Mouse (Mus musculus) midbrain, postnatal 0 days (tissue): ENCODE measurements at regions not wholly inside any gene's neighbourhood (a gene's known extent, or its start where the extent isn't known, plus 50 kb on each side); places are given as distances from the start of the nearest gene placed in this dataset.
"Not testable (repeated sequence)": the region's sequence is repeated elsewhere in the genome, so short reads cannot be mapped to it uniquely, and the experiment has no call there.

ENCODE experiments used
- ATAC-seq: fragments of 200-750 bp; cut with Nextera tagmentation; 2 replicates; pipeline ENCODE4 v1.8.0; 2017; ENCODE audit warnings: moderate number of reproducible peaks, mild to moderate bottlenecking, moderate TSS enrichment, moderate library complexity; ENCODE audit not compliant: low FRiP score
- DNase-seq: peaks from one replicate; pipeline ENCODE4 v3.0.0-alpha.2; 2015; ENCODE audit warnings: low spot score
- H3K27ac ChIP-seq: fragments of 300-500 bp; sonication (generic); 2 replicates; pipeline ENCODE4 v1.5.1; 2014; ENCODE audit warnings: low read depth, mild to moderate bottlenecking, low read length, mixed read lengths
- H3K27me3 ChIP-seq: fragments of 300-500 bp; sonication (generic); 2 replicates; pipeline ENCODE4 v1.6.1; 2014; ENCODE audit warnings: low read length, control low read depth, mixed read lengths; ENCODE audit not compliant: insufficient read depth
- H3K36me3 ChIP-seq: fragments of 300-500 bp; sonication (generic); 2 replicates; pipeline ENCODE4 v1.6.1; 2014; ENCODE audit warnings: low read length, control low read depth, mixed read lengths; ENCODE audit not compliant: insufficient read depth
- H3K4me1 ChIP-seq: fragments of 300-500 bp; sonication (generic); 2 replicates; pipeline ENCODE4 v1.6.1; 2014; ENCODE audit warnings: mild to moderate bottlenecking, control low read depth, antibody characterized with exemption, low read length, mixed read lengths; ENCODE audit not compliant: insufficient read depth
- H3K4me2 ChIP-seq: fragments of 300-500 bp; sonication (generic); 2 replicates; pipeline ENCODE4 v1.6.1; 2014; ENCODE audit warnings: low read depth, mild to moderate bottlenecking, low read length, mixed read lengths; ENCODE audit not compliant: poor library complexity, severe bottlenecking
- H3K4me3 ChIP-seq: fragments of 300-500 bp; sonication (generic); 2 replicates; pipeline ENCODE4 v1.5.1; 2014; ENCODE audit warnings: low read depth, mild to moderate bottlenecking, low read length, moderate library complexity
- H3K9ac ChIP-seq: fragments of 300-500 bp; sonication (generic); replicated peaks from 2 replicates; pipeline ENCODE4 v1.6.1; 2014; ENCODE audit warnings: mild to moderate bottlenecking, low read length, moderate library complexity, mixed read lengths; ENCODE audit not compliant: poor library complexity, severe bottlenecking
- H3K9me3 ChIP-seq: fragments of 300-500 bp; sonication (generic); 2 replicates; pipeline ENCODE4 v1.6.1; 2016; ENCODE audit warnings: low read length, control low read depth
- CTCF ChIP-seq: IDR thresholded peaks from 2 replicates; pipeline ENCODE4 v1.5.1; 2016; ENCODE audit warnings: antibody characterized with exemption, mild to moderate bottlenecking
- WGBS: fragments of 180-500 bp; shearing (Covaris S2); extraction: QIAGEN DNeasy Blood & Tissue Kit; methylation state at CpG from one replicate; pipeline ENCODE4 v1.1.7; 2014; 5-methylcytosine and 5-hydroxymethylcytosine counted together

DNA sequence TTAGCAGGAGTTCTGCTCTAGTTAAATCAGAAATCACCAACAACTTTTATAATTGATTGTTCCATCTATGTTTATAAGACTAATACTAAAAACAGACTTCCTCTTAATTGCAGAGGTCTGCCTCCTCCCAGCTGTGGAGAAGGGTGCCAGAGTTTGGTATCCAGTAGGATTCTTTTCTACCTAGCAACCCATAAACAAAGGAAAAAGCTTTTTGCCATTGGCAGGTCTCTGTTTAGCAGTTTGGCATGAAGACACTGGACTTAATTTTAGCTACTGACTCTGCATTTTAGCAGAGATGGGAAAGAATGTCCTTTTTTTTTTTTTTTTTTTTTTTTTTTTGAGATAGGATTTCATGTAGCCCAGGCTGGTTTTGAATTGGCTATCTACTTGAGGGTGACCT is 1628.4 kb downstream of the A830018L16Rik start:
- DNase-seq: no peak
- H3K4me2 ChIP-seq: no peak overlapping the region
- TF ChIP-seq CTCF: no peak

DNA sequence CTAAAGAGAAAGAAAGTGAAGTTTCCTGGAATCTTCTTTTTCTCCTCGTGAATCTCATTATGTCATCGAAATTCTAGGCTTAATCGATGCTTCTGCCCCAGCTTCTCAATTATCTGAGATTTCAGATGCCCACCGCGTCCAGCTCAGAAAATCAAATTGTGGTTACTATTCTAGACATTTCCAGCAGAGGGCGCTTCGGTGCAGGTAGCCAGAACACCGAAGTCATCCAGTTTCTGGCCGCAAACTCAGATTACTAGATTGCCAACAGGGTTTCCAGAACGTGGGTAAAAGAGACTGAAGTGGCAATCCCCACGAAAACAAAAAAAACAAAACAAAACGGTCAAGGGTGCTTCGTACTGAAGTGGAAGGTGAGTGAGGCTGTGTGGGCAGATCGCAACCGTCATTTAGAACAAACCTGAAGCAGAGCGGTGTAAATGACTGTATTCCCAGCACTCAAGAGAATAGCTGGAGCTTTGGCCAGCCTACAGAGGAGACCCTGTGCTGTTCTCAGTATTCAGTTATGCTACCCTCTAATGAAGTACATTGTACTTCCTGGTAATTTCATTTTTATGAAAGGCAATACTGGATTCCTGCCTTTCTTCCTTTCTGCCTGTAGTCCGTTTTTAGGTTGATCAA is 1636.4 kb downstream of the A830018L16Rik start:
- peak; percentile 71 for DNase-seq
- Histone ChIP-seq H3K4me2 (0 out of 2 replicates have a peak overlapping the region, but pooled peaks have one; percentile 20), H3K27me3 (no peaks in the 10 kb centered on the region), H3K27ac (no peak overlapping the region), H3K36me3 (no peaks in the 10 kb centered on the region), H3K9me3 (no peaks in the 10 kb centered on the region), H3K9ac (no peak overlapping the region), H3K4me1 (no peaks in the 10 kb centered on the region), H3K4me3 (no peak overlapping the region)
- TF ChIP-seq CTCF: peak; percentile 87
- 18% methylated on average over 17 of the region's 17 CpGs for WGBS
- no peak for ATAC-seq

More for the DNA sequence above, 1628.4 kb downstream of the A830018L16Rik start:
- Histone ChIP-seq H3K9me3 (no peaks in the 10 kb centered on the region), H3K4me1 (no peaks in the 10 kb centered on the region), H3K27ac (no peak overlapping the region), H3K9ac (no peak overlapping the region), H3K4me3 (no peak overlapping the region), H3K27me3 (no peaks in the 10 kb centered on the region), H3K36me3 (no peaks in the 10 kb centered on the region)
- ATAC-seq: no peak

DNA sequence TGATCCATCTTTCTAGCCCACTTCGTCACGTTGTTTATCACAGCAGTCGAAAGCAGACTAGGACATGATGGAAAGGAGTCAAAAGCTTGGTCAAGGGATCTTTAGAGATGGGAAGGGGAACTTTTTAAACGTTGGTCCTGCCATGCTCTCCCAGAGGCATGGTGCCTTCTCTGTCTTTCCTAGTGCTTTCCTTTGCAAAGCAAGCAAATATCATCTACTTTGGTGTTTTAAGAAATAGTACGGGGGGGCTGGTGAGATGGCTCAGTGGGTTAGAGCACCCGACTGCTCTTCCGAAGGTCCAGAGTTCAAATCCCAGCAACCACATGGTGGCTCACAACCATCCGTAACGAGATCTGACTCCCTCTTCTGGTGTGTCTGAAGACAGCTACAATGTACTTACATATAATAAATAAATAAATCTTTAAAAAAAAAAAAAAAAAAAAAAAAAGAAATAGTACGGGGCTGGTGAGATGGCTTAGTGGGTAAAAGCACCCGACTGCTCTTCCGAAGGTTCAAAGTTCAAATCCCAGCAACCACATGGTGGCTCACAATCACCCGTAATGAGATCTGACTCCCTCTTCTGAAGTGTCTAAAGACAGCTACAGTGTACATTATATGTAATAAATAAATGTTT is 1637.6 kb downstream of the A830018L16Rik start:
- not testable (repeated sequence) for H3K4me1 ChIP-seq, H3K9ac ChIP-seq, ATAC-seq, H3K27me3 ChIP-seq, H3K4me2 ChIP-seq, H3K4me3 ChIP-seq, DNase-seq, H3K27ac ChIP-seq, H3K36me3 ChIP-seq, H3K9me3 ChIP-seq
- 75% methylated on average over 11 of the region's 13 CpGs for WGBS

DNA sequence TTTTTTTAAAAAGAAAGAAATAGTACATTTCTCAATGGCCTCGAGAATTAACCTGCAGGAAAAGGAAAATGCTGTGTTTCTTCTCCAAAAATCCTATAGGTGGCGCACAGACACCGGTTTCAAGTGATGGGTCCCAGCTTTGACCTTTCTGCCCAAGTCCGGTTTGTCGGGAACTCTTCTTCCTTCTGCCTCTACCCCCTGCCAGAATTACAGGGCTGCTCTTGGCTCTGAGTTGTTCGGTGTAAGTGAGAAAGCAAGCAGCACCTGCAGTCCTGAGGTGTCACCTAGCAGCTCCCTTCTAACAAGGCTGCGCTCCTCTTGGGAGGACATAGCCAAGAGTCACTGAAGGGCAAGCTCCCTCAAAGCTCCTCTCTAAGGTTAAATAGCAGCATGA is 1638.2 kb downstream of the A830018L16Rik start:
- no peaks in the 10 kb centered on the region for H3K36me3 ChIP-seq
- H3K9ac ChIP-seq: no peak overlapping the region
- TF ChIP-seq CTCF: peak; percentile 76
- H3K9me3 ChIP-seq: no peaks in the 10 kb centered on the region
- peak overlapping the region; percentile 31; the same call in 1 of the 2 replicates for H3K4me2 ChIP-seq
- no peaks in the 10 kb centered on the region for H3K27me3 ChIP-seq
- no peak overlapping the region for H3K4me3 ChIP-seq
- 14% methylated on average over 7 of the region's 7 CpGs for WGBS
- no peak overlapping the region for H3K27ac ChIP-seq
- H3K4me1 ChIP-seq: no peaks in the 10 kb centered on the region
- peak; percentile 35 for ATAC-seq
- DNase-seq: peak; percentile 61

- TF ChIP-seq CTCF: no peak
- WGBS: 31% methylated on average over 14 of the region's 14 CpGs
- Histone ChIP-seq H3K9me3 (no peaks in the 10 kb centered on the region), H3K27me3 (no peaks in the 10 kb centered on the region), H3K4me2 (no peak overlapping the region), H3K9ac (no peak overlapping the region), H3K27ac (no peak overlapping the region), H3K4me3 (no peak overlapping the region), H3K4me1 (no peaks in the 10 kb centered on the region), H3K36me3 (no peaks in the 10 kb centered on the region)
- no peak for ATAC-seq
- DNase-seq: no peak
These were observed 1643.8 kb downstream of the A830018L16Rik start for GRCm38 (mm10) chr1:13057741-13058140.

GRCm38 (mm10) chr1:13059616-13060320 is 1645.9 kb downstream of the A830018L16Rik start:
- Histone ChIP-seq H3K36me3 (no peaks in the 10 kb centered on the region), H3K27me3 (no peaks in the 10 kb centered on the region), H3K4me3 (no peak overlapping the region), H3K9ac (no peak overlapping the region), H3K27ac (no peak overlapping the region), H3K4me2 (no peak overlapping the region), H3K4me1 (no peaks in the 10 kb centered on the region), H3K9me3 (no peaks in the 10 kb centered on the region)
- DNase-seq (no peak), ATAC-seq (no peak)
- no peak for TF ChIP-seq CTCF
- WGBS: 75% methylated on average over 6 of the region's 6 CpGs
